Mouse (Mus musculus) liver, embryonic 11.5 days (tissue): ENCODE data around the gene Ttyh3. TPM values are rescaled to one million over a fixed set of nuclear protein-coding genes. Genes with fewer than 3 reads are reported as not detected.
A peak's percentile ranks its signal among the peaks of the same experiment; 100 is the strongest.

Experiments used
- ATAC-seq: fragments of 200-750 bp; cut with Nextera tagmentation; replicated peaks from 2 replicates; pipeline ENCODE4 v1.8.0; 2017; ENCODE audit warnings: moderate number of reproducible peaks, mild to moderate bottlenecking, moderate TSS enrichment, moderate library complexity; ENCODE audit not compliant: low FRiP score
- DNase-seq: peaks from one replicate; pipeline ENCODE4 v3.0.0-alpha.2; 2017; ENCODE audit warnings: low spot score
- H3K27ac ChIP-seq: fragments of 300-500 bp; sonication (generic); 2 replicates; pipeline ENCODE4 v1.5.1; 2014; ENCODE audit warnings: mild to moderate bottlenecking, low read depth, low read length, control low read depth
- H3K27me3 ChIP-seq: fragments of 300-500 bp; sonication (generic); replicated peaks from 2 replicates; pipeline ENCODE4 v1.6.1; 2014; ENCODE audit warnings: low read length, mixed read lengths; ENCODE audit not compliant: control insufficient read depth, insufficient read depth
- H3K36me3 ChIP-seq: fragments of 300-500 bp; sonication (generic); 2 replicates; pipeline ENCODE4 v1.6.1; 2014; ENCODE audit warnings: mild to moderate bottlenecking, low read length, moderate library complexity, mixed read lengths; ENCODE audit not compliant: control insufficient read depth, insufficient read depth
- H3K4me1 ChIP-seq: fragments of 300-500 bp; sonication (generic); replicated peaks from 2 replicates; pipeline ENCODE4 v1.6.1; 2014; ENCODE audit warnings: low read length, mixed read lengths; ENCODE audit not compliant: control insufficient read depth, insufficient read depth
- H3K4me2 ChIP-seq: fragments of 300-500 bp; sonication (generic); 2 replicates; pipeline ENCODE4 v1.6.1; 2014; ENCODE audit warnings: mild to moderate bottlenecking, control low read depth, moderate library complexity
- H3K4me3 ChIP-seq: fragments of 300-500 bp; sonication (generic); 2 replicates; pipeline ENCODE4 v1.5.1; 2014; ENCODE audit warnings: low read depth, low read length, control low read depth
- H3K9ac ChIP-seq: fragments of 300-500 bp; sonication (generic); 2 replicates; pipeline ENCODE4 v1.6.1; 2014; ENCODE audit warnings: low read depth, low read length, control low read depth
- H3K9me3 ChIP-seq: fragments of 300-500 bp; sonication (generic); 2 replicates; pipeline ENCODE4 v1.6.1; 2016; ENCODE audit warnings: low read length, inconsistent platforms, mixed read lengths; ENCODE audit not compliant: control insufficient read depth
- WGBS: fragments of 180-500 bp; shearing (Covaris S2); extraction: QIAGEN DNeasy Blood & Tissue Kit; methylation state at CpG from one replicate; pipeline ENCODE4 v1.1.7; 2014; 5-methylcytosine and 5-hydroxymethylcytosine counted together
- polyA plus RNA-seq: library from polyadenylated mRNA; unstranded; fragments of >200 nt; fragmentation: Nextera tagmentation; extraction: Ambion mirVana; gene quantifications from 2 replicates; pipeline ENCODE4 v1.2.1, GENCODE M21; 2014

Gene Ttyh3
- polyA plus RNA-seq, 1 experiment from 2014 or later = 26.5 TPM

DNA sequence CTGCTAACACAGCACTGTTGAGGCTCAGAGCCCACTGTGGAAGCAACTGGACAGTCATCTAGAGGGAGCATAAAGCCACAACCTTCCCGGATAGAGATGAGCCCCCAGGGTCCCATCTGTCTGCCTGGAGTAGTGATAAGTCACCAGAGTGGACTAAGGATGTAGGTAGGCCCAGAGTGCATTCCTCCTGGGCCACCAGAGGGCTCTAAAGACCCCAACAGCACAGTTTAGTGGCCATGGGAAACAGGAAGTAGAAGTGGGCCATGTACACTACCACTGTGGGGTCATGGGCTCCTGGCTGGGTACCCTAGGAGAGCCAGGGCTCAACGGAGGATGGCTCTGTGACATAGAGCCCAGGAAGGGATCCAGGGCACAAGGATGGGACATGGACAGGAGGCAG is 8.0 kb downstream of the Ttyh3 start:
- peaks cover 45% of the 10 kb centered on the region for H3K4me1 ChIP-seq
- no peak for DNase-seq
- H3K9me3 ChIP-seq = no peaks in the 10 kb centered on the region
- H3K4me2 ChIP-seq = no peak overlapping the region
- no peak overlapping the region for H3K4me3 ChIP-seq
- no peak overlapping the region for H3K9ac ChIP-seq
- H3K27ac ChIP-seq = no peak overlapping the region
- WGBS = 46% methylated on average over 2 of the region's 2 CpGs
- ATAC-seq = no peak
- H3K27me3 ChIP-seq = no peaks in the 10 kb centered on the region
- peaks cover 12% of the 10 kb centered on the region; the same call in 1 of the 2 replicates for H3K36me3 ChIP-seq

DNA sequence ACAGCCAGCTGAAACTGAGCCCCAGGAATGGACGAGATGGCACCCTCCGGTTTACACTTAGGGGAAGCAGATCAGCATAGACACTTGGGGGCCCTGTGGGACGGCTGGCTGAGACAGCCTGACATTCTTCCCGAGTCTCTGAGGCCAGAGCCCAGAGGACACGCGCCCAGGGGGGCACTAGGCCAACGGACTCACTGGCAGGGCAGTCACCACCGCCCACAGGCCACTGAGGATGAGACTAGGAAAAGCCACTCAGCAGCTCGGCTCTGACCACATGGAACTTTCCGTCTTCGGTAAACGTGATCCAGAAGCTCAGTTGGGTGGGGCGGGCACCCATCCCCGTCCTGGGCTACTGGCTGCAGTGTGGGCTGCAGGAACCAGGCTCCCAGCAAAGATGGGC is 9.0 kb downstream of the Ttyh3 start:
- Histone ChIP-seq H3K27ac (0 out of 2 replicates have a peak overlapping the region, but pooled peaks have one; percentile 6), H3K27me3 (no peaks in the 10 kb centered on the region), H3K4me3 (no peak overlapping the region), H3K36me3 (peaks cover 16% of the 10 kb centered on the region), H3K4me1 (peaks cover 36% of the 10 kb centered on the region), H3K9me3 (no peaks in the 10 kb centered on the region), H3K9ac (no peak overlapping the region), H3K4me2 (no peak overlapping the region; the same call in 1 of the 2 replicates)
- WGBS = 85% methylated on average over 14 of the region's 14 CpGs
- no peak for ATAC-seq
- no peak for DNase-seq

DNA sequence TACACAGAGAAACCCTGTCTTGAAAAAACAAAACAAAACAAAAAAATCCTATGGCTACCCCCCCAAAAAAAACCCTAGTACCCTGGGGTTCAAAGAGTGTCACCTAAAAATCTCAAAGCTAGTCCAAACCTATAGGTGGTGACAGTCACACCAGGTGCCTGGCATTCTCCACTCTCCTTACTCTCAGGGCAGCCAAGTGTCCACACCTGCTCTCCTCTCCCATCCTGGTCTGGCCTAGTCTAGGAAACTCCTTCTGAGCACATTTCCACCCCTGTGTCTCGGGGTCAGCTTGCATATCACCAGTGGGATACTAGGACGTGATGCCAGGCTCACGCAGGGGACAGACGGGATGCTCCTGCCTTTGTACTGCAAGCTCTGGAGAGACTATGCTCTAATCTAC is 9.5 kb downstream of the Ttyh3 start:
- H3K27ac ChIP-seq = no peak overlapping the region
- WGBS = 86% methylated on average over 4 of the region's 4 CpGs
- no peak overlapping the region for H3K4me2 ChIP-seq
- peaks cover 16% of the 10 kb centered on the region for H3K36me3 ChIP-seq
- H3K9me3 ChIP-seq = no peaks in the 10 kb centered on the region
- no peak overlapping the region for H3K9ac ChIP-seq
- no peak for DNase-seq
- no peaks in the 10 kb centered on the region for H3K27me3 ChIP-seq
- H3K4me1 ChIP-seq = peaks cover 31% of the 10 kb centered on the region
- ATAC-seq = no peak
- no peak overlapping the region for H3K4me3 ChIP-seq

DNA sequence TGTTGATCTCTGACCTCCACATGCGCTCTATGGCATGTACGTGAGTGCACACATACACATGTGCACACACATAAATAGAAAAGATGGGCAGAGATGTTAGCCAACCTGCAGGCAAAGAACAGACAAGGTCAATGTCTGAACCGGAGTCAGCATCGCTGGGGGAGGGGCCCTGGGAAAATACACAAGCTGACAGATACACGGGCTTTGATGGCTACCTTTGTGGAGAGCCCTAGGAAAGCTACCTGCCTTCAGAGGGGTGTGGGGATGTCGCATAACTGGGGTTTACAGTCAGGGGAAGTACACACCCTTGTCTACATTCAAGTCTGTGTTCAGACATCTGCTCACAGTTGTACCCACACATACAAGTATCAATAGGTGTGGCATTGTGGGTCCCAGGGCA is 10.3 kb downstream of the Ttyh3 start:
- peaks cover 24% of the 10 kb centered on the region for H3K4me1 ChIP-seq
- no peak overlapping the region for H3K9ac ChIP-seq
- H3K27me3 ChIP-seq = no peaks in the 10 kb centered on the region
- peaks cover 16% of the 10 kb centered on the region for H3K36me3 ChIP-seq
- H3K4me2 ChIP-seq = no peak overlapping the region
- no peak overlapping the region for H3K27ac ChIP-seq
- no peak for ATAC-seq
- H3K4me3 ChIP-seq = no peak overlapping the region
- H3K9me3 ChIP-seq = no peaks in the 10 kb centered on the region
- 80% methylated on average over 6 of the region's 6 CpGs for WGBS
- no peak for DNase-seq

DNA sequence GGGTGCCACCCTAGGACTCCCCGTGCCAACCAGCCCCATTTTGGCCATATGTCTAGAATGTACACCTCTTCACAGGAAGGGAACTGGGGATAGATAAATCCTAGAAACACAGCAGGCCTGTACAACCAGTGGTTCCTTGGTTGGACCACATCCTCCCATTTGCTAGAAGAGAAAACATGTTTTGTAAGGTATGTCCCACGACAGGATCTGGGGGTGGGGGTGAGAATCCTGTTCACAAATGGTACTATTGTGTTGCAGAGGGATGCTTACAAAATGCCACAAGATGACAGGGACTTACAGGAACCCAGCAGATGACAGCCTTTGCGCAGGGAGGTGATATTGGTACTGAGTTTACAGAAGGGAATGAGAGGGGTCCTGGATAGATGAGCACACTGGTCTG is 10.8 kb downstream of the Ttyh3 start:
- Histone ChIP-seq H3K9me3 (no peaks in the 10 kb centered on the region), H3K27ac (no peak overlapping the region), H3K4me2 (no peak overlapping the region), H3K36me3 (peaks cover 18% of the 10 kb centered on the region), H3K4me1 (peaks cover 21% of the 10 kb centered on the region), H3K9ac (no peak overlapping the region), H3K27me3 (no peaks in the 10 kb centered on the region), H3K4me3 (no peak overlapping the region)
- 82% methylated on average over 3 of the region's 3 CpGs for WGBS
- DNase-seq (no peak), ATAC-seq (no peak)

DNA sequence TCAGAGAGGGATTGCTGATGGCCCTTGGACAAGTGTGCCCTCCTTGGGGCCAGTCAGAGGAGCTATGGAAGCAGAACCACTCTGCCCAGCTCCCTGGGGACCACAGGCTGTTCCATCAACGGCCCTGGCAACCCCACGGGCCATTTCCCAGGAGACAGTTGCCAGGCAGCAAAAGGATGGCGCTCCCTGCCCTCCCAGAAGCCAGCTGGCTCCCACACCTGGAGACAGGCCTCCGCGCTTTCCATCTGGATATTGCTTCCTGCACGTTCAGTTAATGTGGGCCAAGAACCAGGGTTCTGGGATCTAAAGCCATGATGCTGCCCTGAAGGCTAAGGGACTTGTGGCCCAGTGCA is 11.8 kb downstream of the Ttyh3 start:
- ATAC-seq = no peak
- WGBS = 86% methylated on average over 6 of the region's 6 CpGs
- Histone ChIP-seq H3K27ac (peak overlapping the region; percentile 32; the same call in 1 of the 2 replicates), H3K4me1 (peaks cover 13% of the 10 kb centered on the region), H3K9ac (peak overlapping the region; percentile 9; the same call in 1 of the 2 replicates), H3K4me2 (no peak overlapping the region), H3K9me3 (no peaks in the 10 kb centered on the region), H3K4me3 (no peak overlapping the region), H3K36me3 (peaks cover 23% of the 10 kb centered on the region), H3K27me3 (no peaks in the 10 kb centered on the region)
- DNase-seq = no peak

DNA sequence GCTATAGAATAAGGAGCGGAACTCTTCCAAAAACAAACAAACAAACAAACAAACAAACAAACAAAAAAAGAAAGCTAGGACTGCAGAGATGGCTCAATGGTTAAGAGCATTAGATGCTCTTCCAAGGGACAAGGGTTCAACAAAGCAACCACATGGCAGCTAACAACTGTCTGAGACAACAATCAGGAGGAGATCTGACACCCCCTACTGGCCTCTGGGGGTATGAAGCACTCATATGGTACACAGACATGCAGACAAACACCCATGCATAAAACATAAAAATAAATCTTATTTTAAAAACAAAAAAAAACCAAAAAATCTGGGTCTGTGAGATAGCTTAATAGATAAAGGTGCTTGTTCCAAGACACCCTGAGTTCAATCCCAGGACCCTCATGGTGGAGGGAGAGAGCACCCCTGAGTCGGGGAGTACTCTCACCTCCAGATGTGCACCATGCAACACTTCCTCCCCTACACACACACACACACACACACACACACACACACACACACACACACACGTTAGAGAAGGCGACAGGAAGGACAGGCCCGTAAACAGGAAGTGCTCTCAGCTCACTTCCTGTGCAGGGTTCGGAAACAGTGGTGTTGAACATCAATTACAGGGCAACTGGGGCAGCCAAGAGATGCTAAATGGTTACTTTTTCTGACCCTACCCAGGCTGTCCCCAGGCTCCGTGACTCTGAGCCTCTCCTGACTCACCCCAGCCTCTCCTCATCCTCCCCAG is 12.3 kb downstream of the Ttyh3 start:
- H3K36me3 ChIP-seq = peaks cover 23% of the 10 kb centered on the region

DNA sequence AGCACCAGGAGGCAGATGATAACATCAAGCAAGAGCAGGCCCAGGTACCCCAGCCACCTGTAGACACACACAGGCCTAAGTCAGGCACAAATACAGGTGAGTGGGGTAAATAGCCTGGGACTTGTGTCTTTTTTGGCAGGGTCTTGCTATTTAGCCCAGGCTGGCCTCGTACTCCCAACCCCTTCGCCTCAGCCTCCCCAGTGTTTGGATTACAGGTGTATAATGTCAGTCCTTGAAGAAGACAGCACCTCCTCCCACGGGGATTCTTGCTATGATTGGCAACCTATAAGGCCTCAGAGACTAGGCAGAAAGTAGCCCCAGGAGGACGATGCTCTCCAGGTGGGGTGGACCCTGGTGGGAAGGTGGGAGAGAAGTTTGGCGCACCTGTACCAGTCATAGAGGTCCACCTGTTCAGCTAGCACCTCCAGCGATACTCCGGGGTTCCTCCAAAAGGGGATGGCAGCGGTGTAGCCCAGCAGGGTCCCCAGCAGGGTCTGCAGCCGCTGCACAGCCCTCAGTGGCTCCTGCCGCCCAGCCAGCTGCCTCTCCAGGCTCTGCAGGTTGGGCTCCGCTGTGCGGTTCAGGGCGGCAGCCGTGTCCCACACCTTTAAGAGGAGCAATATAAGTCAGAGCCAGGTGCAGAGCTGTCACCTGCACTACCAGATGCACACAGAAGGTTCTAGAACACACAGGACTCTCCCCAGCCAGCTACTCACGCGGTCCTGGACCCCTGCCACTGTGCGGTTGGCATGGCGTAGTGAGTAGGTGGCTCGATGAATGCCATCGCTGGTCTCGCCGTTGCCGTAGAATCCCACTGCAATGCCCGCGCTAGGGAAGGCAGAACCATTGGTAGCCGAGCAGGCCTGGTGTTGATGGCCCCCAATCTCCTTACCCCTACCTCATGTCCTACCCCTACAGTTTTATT is 13.8 kb downstream of the Ttyh3 start:
- ATAC-seq = no peak
- Histone ChIP-seq H3K4me2 (no peak overlapping the region), H3K36me3 (peaks cover 28% of the 10 kb centered on the region), H3K27me3 (no peaks in the 10 kb centered on the region), H3K9ac (no peak overlapping the region), H3K4me3 (no peak overlapping the region), H3K27ac (no peak overlapping the region), H3K4me1 (no peaks in the 10 kb centered on the region), H3K9me3 (no peaks in the 10 kb centered on the region)
- WGBS = 94% methylated on average over 26 of the region's 26 CpGs
- DNase-seq = no peak

More for the DNA sequence above, 12.3 kb downstream of the Ttyh3 start:
- H3K4me1 ChIP-seq = peaks cover 7% of the 10 kb centered on the region
- H3K9ac ChIP-seq = no peak overlapping the region; the same call in 1 of the 2 replicates
- WGBS = 79% methylated on average over 7 of the region's 7 CpGs
- no peak for DNase-seq
- H3K9me3 ChIP-seq = no peaks in the 10 kb centered on the region
- H3K27me3 ChIP-seq = no peaks in the 10 kb centered on the region
- H3K27ac ChIP-seq = peak overlapping the region; percentile 32; the same call in 1 of the 2 replicates
- no peak for ATAC-seq
- H3K4me3 ChIP-seq = no peak overlapping the region
- H3K4me2 ChIP-seq = no peak overlapping the region
